ENCODE assay signal across 10 mouse cellular contexts in genomic region chr12:90607894-90608293, GRCm38 (mm10).
A peak's percentile ranks its signal among the peaks of the same experiment; 100 is the strongest.
DNase-seq lines count a peak whose midpoint lies in the region; ATAC-seq and TF ChIP-seq lines count a peak whose summit lies in the region.
"Had no signal": no experiment of that assay in that cellular context is flagged by ENCODE, and none has a peak within 500 bp of the region (broad histone marks: within the 10 kb centered on the region; RNA-seq: fewer than 3 reads in every experiment).

No protein-coding gene starts in this region.

- TF ChIP-seq CTCF in stomach, postnatal 0 days (IDR thresholded peaks at IDR 0.05; ENCODE audit: low read depth): no peak

- no peaks in the 10 kb centered on the region for H3K27me3 ChIP-seq in stomach, postnatal 0 days (ENCODE audit: control insufficient read depth, insufficient read depth, low read length)
- H3K27me3 ChIP-seq: hindbrain, embryonic 12.5 days had no signal

- no peak overlapping the region for H3K9ac ChIP-seq in stomach, postnatal 0 days (ENCODE audit: low read length)
- H3K9ac ChIP-seq: hindbrain, embryonic 12.5 days had no signal

- no peak for ATAC-seq in stomach, postnatal 0 days (ENCODE audit: low FRiP score, low TSS enrichment)
- ATAC-seq: lung, postnatal 0 days had no signal

- no peaks in the 10 kb centered on the region for H3K4me1 ChIP-seq in stomach, postnatal 0 days (replicated peaks; ENCODE audit: control insufficient read depth, insufficient read depth)
- H3K4me1 ChIP-seq: hindbrain, embryonic 12.5 days had no signal

- intact Hi-C loops in heart, postnatal 10 days (cut with DNase I): no loop called here

- peak; percentile 3 to 13 for DNase-seq in heart, postnatal 10 days
- DNase-seq in heart, postnatal 4 days: no peak
- peak; percentile 94 for DNase-seq in cerebellum, adult 11-12 months
- DNase-seq in frontal cortex, postnatal 25 days (ENCODE audit: low spot score in 2 of 2): peak; percentile 4 to 13
- DNase-seq in left cerebral cortex, adult 18-20 months (ENCODE audit: low spot score in 2 of 2): peak; percentile 2 to 39
- DNase-seq in stomach, postnatal 0 days (ENCODE audit: low spot score): no peak
- no peak for DNase-seq in yolk sac, embryonic 10.5 days (ENCODE audit: low spot score)
- DNase-seq in lung, postnatal 10 days: no peak

- TF ChIP-seq EP300 in stomach, postnatal 0 days (optimal IDR thresholded peaks at IDR 0.05): no peak

- no peak overlapping the region for H3K4me3 ChIP-seq in stomach, postnatal 0 days (ENCODE audit: low read depth, low read length)
- H3K4me3 ChIP-seq: hindbrain, embryonic 12.5 days had no signal

- H3K36me3 ChIP-seq in stomach, postnatal 0 days (ENCODE audit: control insufficient read depth, insufficient read depth, low read length): no peaks in the 10 kb centered on the region
- H3K36me3 ChIP-seq: hindbrain, embryonic 12.5 days had no signal

- no peaks in the 10 kb centered on the region for H3K9me3 ChIP-seq in stomach, postnatal 0 days (ENCODE audit: control insufficient read depth, low read length)
- H3K9me3 ChIP-seq: hindbrain, embryonic 12.5 days had no signal

- H3K27ac ChIP-seq in stomach, postnatal 0 days (replicated peaks): no peak overlapping the region
- H3K27ac ChIP-seq: hindbrain, embryonic 12.5 days had no signal

- H3K4me2 ChIP-seq in stomach, postnatal 0 days (replicated peaks; ENCODE audit: low read depth): no peak overlapping the region
- H3K4me2 ChIP-seq: hindbrain, embryonic 12.5 days had no signal

- WGBS in stomach, postnatal 0 days: 63% methylated on average over 6 of the region's 6 CpGs

Comparison
In these comparisons a context has a peak if more than half of its experiments do, and no peak if none do; other contexts are left out.
1. DNase-seq: peak in heart, postnatal 10 days (2 of 2), cerebellum, adult 11-12 months (single experiment), frontal cortex, postnatal 25 days (2 of 2) and left cerebral cortex, adult 18-20 months (2 of 2); none in heart, postnatal 4 days (single experiment), stomach, postnatal 0 days (single experiment), yolk sac, embryonic 10.5 days (single experiment) and lung, postnatal 10 days (single experiment).